Mouse (Mus musculus) neural tube, embryonic 12.5 days (tissue): Measurements from ENCODE around the gene Prr15. TPM values are rescaled to one million over a fixed set of nuclear protein-coding genes. Genes with fewer than 3 reads are reported as not detected.

Experiments used
- ATAC-seq: fragments of 200-750 bp; cut with Nextera tagmentation; 2 replicates; pipeline ENCODE4 v1.8.0; 2017; ENCODE audit warnings: low read depth, mild to moderate bottlenecking, moderate TSS enrichment, moderate library complexity; ENCODE audit not compliant: low FRiP score
- H3K27ac ChIP-seq: fragments of 300-500 bp; sonication (generic); 2 replicates; pipeline ENCODE4 v1.5.1; 2016
- H3K27me3 ChIP-seq: fragments of 300-500 bp; sonication (generic); replicated peaks from 2 replicates; pipeline ENCODE4 v1.6.1; 2016; ENCODE audit warnings: mild to moderate bottlenecking
- H3K36me3 ChIP-seq: fragments of 300-500 bp; sonication (generic); 2 replicates; pipeline ENCODE4 v1.6.1; 2016; ENCODE audit warnings: mild to moderate bottlenecking
- H3K4me1 ChIP-seq: fragments of 300-500 bp; sonication (generic); 2 replicates; pipeline ENCODE4 v1.6.1; 2016
- H3K4me2 ChIP-seq: fragments of 300-500 bp; sonication (generic); replicated peaks from 2 replicates; pipeline ENCODE4 v1.6.1; 2016; ENCODE audit warnings: mild to moderate bottlenecking
- H3K4me3 ChIP-seq: fragments of 300-500 bp; sonication (generic); 2 replicates; pipeline ENCODE4 v1.5.1; 2016
- H3K9ac ChIP-seq: fragments of 300-500 bp; sonication (generic); 2 replicates; pipeline ENCODE4 v1.6.1; 2016; ENCODE audit warnings: mild to moderate bottlenecking
- H3K9me3 ChIP-seq: fragments of 300-500 bp; sonication (generic); 2 replicates; pipeline ENCODE4 v1.6.1; 2016; ENCODE audit warnings: mild to moderate bottlenecking
- WGBS: fragments of 180-500 bp; shearing (Covaris S2); methylation state at CpG from one replicate; pipeline ENCODE4 v1.1.7; 2016; 5-methylcytosine and 5-hydroxymethylcytosine counted together
- polyA plus RNA-seq: library from polyadenylated mRNA; unstranded; fragments of >200 nt; fragmentation: Nextera tagmentation; extraction: Ambion mirVana; gene quantifications from 2 replicates; pipeline ENCODE4 v1.2.1, GENCODE M21; 2016

The Prr15 gene
- 0.49 and 0.82 TPM in 2 replicates for polyA plus RNA-seq

GRCm38 (mm10) chr6:54325246-54325885 lies at the start of gene Prr15:
Prr15 (plus strand) TSS chr6:54325835.
- no peak for ATAC-seq
- no peaks in the 10 kb centered on the region for H3K36me3 ChIP-seq
- peaks cover 16% of the 10 kb centered on the region for H3K4me1 ChIP-seq
- 60% methylated on average over 3 of the region's 3 CpGs for WGBS
- H3K4me2 ChIP-seq: peak within 1 kb of the TSS; percentile 97
- peak within 1 kb of the TSS; percentile 46 for H3K4me3 ChIP-seq
- H3K9ac ChIP-seq: peak within 1 kb of the TSS; percentile 47; the same call in 1 of the 2 replicates
- no peaks in the 10 kb centered on the region for H3K9me3 ChIP-seq
- H3K27me3 ChIP-seq: peaks cover 49% of the 10 kb centered on the region
- no peak within 1 kb of the TSS for H3K27ac ChIP-seq

- no peak overlapping the region for H3K9ac ChIP-seq
- no peak overlapping the region for H3K4me2 ChIP-seq
- H3K4me3 ChIP-seq: no peak overlapping the region
- no peaks in the 10 kb centered on the region for H3K27me3 ChIP-seq
- H3K27ac ChIP-seq: no peak overlapping the region
- no peaks in the 10 kb centered on the region for H3K9me3 ChIP-seq
- peaks cover 24% of the 10 kb centered on the region for H3K4me1 ChIP-seq
- no peaks in the 10 kb centered on the region for H3K36me3 ChIP-seq
- WGBS: 86% methylated on average over 4 of the region's 4 CpGs
- ATAC-seq: no peak
Observed at GRCm38 (mm10) chr6:54277234-54277633, 48.4 kb upstream of the Prr15 start.

GRCm38 (mm10) chr6:54277828-54278227 lies 47.8 kb upstream of the Prr15 start:
- Histone ChIP-seq H3K4me3 (no peak overlapping the region), H3K9me3 (no peaks in the 10 kb centered on the region), H3K4me1 (peaks cover 18% of the 10 kb centered on the region), H3K36me3 (no peaks in the 10 kb centered on the region), H3K4me2 (no peak overlapping the region), H3K9ac (no peak overlapping the region), H3K27ac (no peak overlapping the region), H3K27me3 (no peaks in the 10 kb centered on the region)
- no peak for ATAC-seq
- WGBS: 58% methylated on average over 5 of the region's 5 CpGs

GRCm38 (mm10) chr6:54278613-54279012 lies 47.0 kb upstream of the Prr15 start:
- Histone ChIP-seq H3K9me3 (no peaks in the 10 kb centered on the region), H3K9ac (no peak overlapping the region), H3K27me3 (no peaks in the 10 kb centered on the region), H3K4me2 (no peak overlapping the region), H3K36me3 (no peaks in the 10 kb centered on the region), H3K4me1 (peaks cover 13% of the 10 kb centered on the region), H3K4me3 (no peak overlapping the region), H3K27ac (no peak overlapping the region)
- WGBS: 64% methylated on average over 2 of the region's 2 CpGs
- no peak for ATAC-seq

GRCm38 (mm10) chr6:54279391-54279790 lies 46.2 kb upstream of the Prr15 start:
- Histone ChIP-seq H3K36me3 (no peaks in the 10 kb centered on the region), H3K9me3 (no peaks in the 10 kb centered on the region), H3K27me3 (no peaks in the 10 kb centered on the region), H3K9ac (no peak overlapping the region), H3K4me3 (no peak overlapping the region), H3K27ac (no peak overlapping the region), H3K4me1 (peaks cover 13% of the 10 kb centered on the region), H3K4me2 (no peak overlapping the region)
- ATAC-seq: no peak
- 76% methylated on average over 11 of the region's 11 CpGs for WGBS

- Histone ChIP-seq H3K36me3 (no peaks in the 10 kb centered on the region), H3K9ac (no peak overlapping the region), H3K4me3 (no peak overlapping the region), H3K9me3 (no peaks in the 10 kb centered on the region), H3K4me1 (peaks cover 13% of the 10 kb centered on the region), H3K27ac (no peak overlapping the region), H3K4me2 (no peak overlapping the region), H3K27me3 (no peaks in the 10 kb centered on the region)
- 81% methylated on average over 6 of the region's 6 CpGs for WGBS
- ATAC-seq: no peak
Observed at GRCm38 (mm10) chr6:54280248-54280647, 45.4 kb upstream of the Prr15 start.

GRCm38 (mm10) chr6:54283299-54283698 lies 42.3 kb upstream of the Prr15 start:
- H3K9ac ChIP-seq: no peak overlapping the region
- no peaks in the 10 kb centered on the region for H3K9me3 ChIP-seq
- H3K4me3 ChIP-seq: no peak overlapping the region
- H3K36me3 ChIP-seq: no peaks in the 10 kb centered on the region
- ATAC-seq: no peak
- H3K4me1 ChIP-seq: peaks cover 2% of the 10 kb centered on the region; the same call in 1 of the 2 replicates
- H3K27ac ChIP-seq: no peak overlapping the region
- H3K27me3 ChIP-seq: no peaks in the 10 kb centered on the region
- H3K4me2 ChIP-seq: no peak overlapping the region
- 3% methylated on average over 1 of the region's 1 CpGs for WGBS

GRCm38 (mm10) chr6:54284167-54284711 lies 41.4 kb upstream of the Prr15 start:
- Histone ChIP-seq H3K36me3 (no peaks in the 10 kb centered on the region), H3K27me3 (no peaks in the 10 kb centered on the region), H3K9ac (no peak overlapping the region), H3K27ac (no peak overlapping the region), H3K9me3 (no peaks in the 10 kb centered on the region), H3K4me1 (no peaks in the 10 kb centered on the region), H3K4me2 (no peak overlapping the region), H3K4me3 (no peak overlapping the region)
- WGBS: 85% methylated on average over 12 of the region's 12 CpGs
- ATAC-seq: no peak

GRCm38 (mm10) chr6:54286813-54287212 lies 38.8 kb upstream of the Prr15 start:
- no peak overlapping the region for H3K27ac ChIP-seq
- no peak for ATAC-seq

GRCm38 (mm10) chr6:54289774-54290500 lies 35.7 kb upstream of the Prr15 start:
- Histone ChIP-seq H3K9me3 (no peaks in the 10 kb centered on the region), H3K36me3 (no peaks in the 10 kb centered on the region), H3K4me1 (no peaks in the 10 kb centered on the region), H3K4me3 (no peak overlapping the region), H3K9ac (no peak overlapping the region), H3K27me3 (no peaks in the 10 kb centered on the region), H3K4me2 (no peak overlapping the region), H3K27ac (no peak overlapping the region)
- ATAC-seq: no peak
- 79% methylated on average over 10 of the region's 10 CpGs for whole genome bisulfite sequencing

More at GRCm38 (mm10) chr6:54286813-54287212, 38.8 kb upstream of the Prr15 start:
- Histone ChIP-seq H3K9ac (no peak overlapping the region), H3K4me3 (no peak overlapping the region), H3K9me3 (no peaks in the 10 kb centered on the region), H3K36me3 (no peaks in the 10 kb centered on the region), H3K27me3 (no peaks in the 10 kb centered on the region), H3K4me1 (no peaks in the 10 kb centered on the region), H3K4me2 (no peak overlapping the region)
- 84% methylated on average over 5 of the region's 5 CpGs for WGBS

GRCm38 (mm10) chr6:54297231-54297630 lies 28.4 kb upstream of the Prr15 start:
- WGBS: 93% methylated on average over 2 of the region's 2 CpGs
- Histone ChIP-seq H3K9me3 (no peaks in the 10 kb centered on the region), H3K4me2 (no peak overlapping the region), H3K4me3 (no peak overlapping the region), H3K27ac (no peak overlapping the region), H3K4me1 (no peaks in the 10 kb centered on the region), H3K27me3 (no peaks in the 10 kb centered on the region), H3K36me3 (no peaks in the 10 kb centered on the region; the same call in 1 of the 2 replicates), H3K9ac (no peak overlapping the region)
- ATAC-seq: no peak

GRCm38 (mm10) chr6:54299417-54299816 lies 26.2 kb upstream of the Prr15 start:
- Histone ChIP-seq H3K27ac (no peak overlapping the region), H3K4me2 (no peak overlapping the region), H3K4me3 (no peak overlapping the region), H3K9me3 (no peaks in the 10 kb centered on the region), H3K27me3 (no peaks in the 10 kb centered on the region), H3K9ac (no peak overlapping the region), H3K36me3 (no peaks in the 10 kb centered on the region; the same call in 1 of the 2 replicates), H3K4me1 (no peaks in the 10 kb centered on the region)
- WGBS: 87% methylated on average over 2 of the region's 2 CpGs
- no peak for ATAC-seq
